Mouse (Mus musculus): Measurements from ENCODE around the gene Rere.
"Not testable (repeated sequence)": the region's sequence is repeated elsewhere in the genome, so short reads cannot be mapped to it uniquely, and the experiment has no call there.

The Rere gene

GRCm38 (mm10) chr4:150461011-150461410, 179.6 kb downstream of the Rere start:
- DNase-seq (ENCODE audit: low spot score in 2 of 2): no peak

- DNase-seq (ENCODE audit: low spot score in 2 of 2): no peak
Observed at GRCm38 (mm10) chr4:150461427-150462189, 180.2 kb downstream of the Rere start.

GRCm38 (mm10) chr4:150462367-150462766, 180.9 kb downstream of the Rere start:
- DNase-seq (ENCODE audit: low spot score in 2 of 2): no peak

GRCm38 (mm10) chr4:150465759-150466158, 184.3 kb downstream of the Rere start:
- peak; percentile 40 to 68 for DNase-seq (ENCODE audit: low spot score in 2 of 2)

GRCm38 (mm10) chr4:150469274-150469673, 187.8 kb downstream of the Rere start:
- DNase-seq (ENCODE audit: low spot score in 2 of 2): no peak

GRCm38 (mm10) chr4:150470674-150471328, 189.4 kb downstream of the Rere start:
- DNase-seq (ENCODE audit: low spot score in 2 of 2): no peak

- no peak for DNase-seq (ENCODE audit: low spot score in 2 of 2)
Observed at GRCm38 (mm10) chr4:150472751-150473436, 191.4 kb downstream of the Rere start.

GRCm38 (mm10) chr4:150473437-150474070, 192.1 kb downstream of the Rere start:
- DNase-seq (ENCODE audit: low spot score in 2 of 2): no peak

GRCm38 (mm10) chr4:150474086-150474485, 192.6 kb downstream of the Rere start:
- DNase-seq (ENCODE audit: low spot score in 2 of 2): no peak

GRCm38 (mm10) chr4:150476258-150476657, 194.8 kb downstream of the Rere start:
- DNase-seq (ENCODE audit: low spot score in 2 of 2): no peak

GRCm38 (mm10) chr4:150478006-150478405, 196.6 kb downstream of the Rere start:
- DNase-seq (ENCODE audit: low spot score in 2 of 2): no peak

- DNase-seq (ENCODE audit: low spot score in 2 of 2): not testable (repeated sequence)
Observed at GRCm38 (mm10) chr4:150483081-150483480, 201.6 kb downstream of the Rere start.

- peak; percentile 1 to 70 for DNase-seq (ENCODE audit: low spot score in 2 of 2)
Observed at GRCm38 (mm10) chr4:150486097-150486496, 204.7 kb downstream of the Rere start.

GRCm38 (mm10) chr4:150487109-150487508, 205.7 kb downstream of the Rere start:
- DNase-seq (ENCODE audit: low spot score in 2 of 2): no peak

- peak; percentile 3 to 54 for DNase-seq (ENCODE audit: low spot score in 2 of 2)
Observed at GRCm38 (mm10) chr4:150488096-150488748, 206.8 kb downstream of the Rere start.

GRCm38 (mm10) chr4:150488767-150489166, 207.3 kb downstream of the Rere start:
- DNase-seq (ENCODE audit: low spot score in 2 of 2): peak in 1 of 2 experiments; percentile 31

- no peak for DNase-seq (ENCODE audit: low spot score in 2 of 2)
Observed at GRCm38 (mm10) chr4:150490050-150490449, 208.6 kb downstream of the Rere start.

GRCm38 (mm10) chr4:150491710-150492109, 210.3 kb downstream of the Rere start:
- no peak for DNase-seq (ENCODE audit: low spot score in 2 of 2)

GRCm38 (mm10) chr4:150493258-150493937, 212.0 kb downstream of the Rere start:
- DNase-seq (ENCODE audit: low spot score in 2 of 2): no peak

- not testable (repeated sequence) for DNase-seq (ENCODE audit: low spot score in 2 of 2)
Observed at GRCm38 (mm10) chr4:150493938-150494330, 212.5 kb downstream of the Rere start.

GRCm38 (mm10) chr4:150495568-150495967, 214.1 kb downstream of the Rere start:
- DNase-seq (ENCODE audit: low spot score in 2 of 2): no peak
